Mouse (Mus musculus): ENCODE data around the gene Bmp6.

The Bmp6 gene

DNA sequence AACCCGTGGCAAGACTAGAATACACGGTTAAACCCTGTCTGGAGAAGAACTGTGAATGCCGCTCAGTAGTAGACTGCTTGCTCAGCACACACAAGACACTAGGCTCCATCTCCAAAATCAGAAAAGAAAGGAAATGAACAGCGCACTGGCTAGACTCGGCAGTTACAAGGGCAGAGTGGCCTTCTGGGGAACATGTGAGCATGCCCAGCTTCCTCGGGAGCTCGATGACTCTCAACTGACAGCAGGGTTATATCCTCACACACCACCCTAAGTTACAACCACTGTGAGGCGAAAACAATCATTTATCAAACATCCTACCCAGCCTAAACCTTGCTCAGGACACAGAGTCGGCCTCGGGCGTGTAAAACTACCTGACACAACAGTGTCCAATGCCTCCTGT, 175.4 kb downstream of the Bmp6 start:
- DNase-seq = no peak

DNA sequence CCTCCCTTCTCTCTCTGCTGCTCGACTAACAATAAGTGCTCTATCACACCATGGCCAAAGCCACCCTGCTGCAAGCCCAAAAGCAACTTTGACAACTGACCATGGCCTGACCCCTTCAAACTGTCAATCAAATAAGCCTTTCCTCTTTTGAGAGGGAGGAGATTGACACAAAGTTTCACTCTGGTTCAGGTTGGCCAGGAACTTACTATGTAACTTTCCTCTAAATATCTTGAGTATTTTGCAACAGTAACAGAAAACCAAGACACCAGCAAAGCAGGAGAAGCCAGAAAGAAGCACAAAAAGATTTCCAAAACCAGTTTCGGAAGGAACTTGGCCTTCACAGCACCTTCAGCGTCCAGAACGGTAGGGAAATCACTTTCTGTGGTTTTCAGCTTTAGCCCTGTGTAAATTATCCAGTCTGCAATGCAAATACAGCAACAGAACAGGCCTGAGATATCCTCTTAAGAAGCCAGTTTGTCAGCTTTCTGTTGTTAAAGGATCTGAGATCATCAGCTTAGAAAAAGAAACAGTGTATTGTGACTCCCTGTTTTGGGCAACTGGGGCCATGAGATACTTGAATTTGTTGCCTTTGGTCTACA, 177.2 kb downstream of the Bmp6 start:
- no peak for DNase-seq

DNA sequence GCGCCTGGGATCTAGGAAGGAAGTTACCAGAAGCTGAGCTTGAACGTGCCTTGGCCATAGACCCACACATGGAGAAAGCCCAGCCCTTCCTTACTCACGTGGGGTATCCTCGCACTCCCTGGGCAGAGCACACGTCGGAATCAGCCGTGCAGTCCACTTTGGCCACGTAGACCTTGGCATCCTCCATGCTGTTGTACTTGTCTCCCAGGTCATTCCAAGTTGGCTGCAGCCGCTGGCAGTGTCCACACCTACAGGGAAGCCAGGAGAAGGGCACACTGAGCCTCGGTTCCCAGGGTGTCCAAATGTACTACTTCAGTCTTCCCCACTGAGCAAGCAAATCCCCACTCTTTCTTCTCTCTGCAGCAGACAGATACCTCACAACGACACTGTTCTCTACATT, 178.3 kb downstream of the Bmp6 start:
- DNase-seq = no peak

DNA sequence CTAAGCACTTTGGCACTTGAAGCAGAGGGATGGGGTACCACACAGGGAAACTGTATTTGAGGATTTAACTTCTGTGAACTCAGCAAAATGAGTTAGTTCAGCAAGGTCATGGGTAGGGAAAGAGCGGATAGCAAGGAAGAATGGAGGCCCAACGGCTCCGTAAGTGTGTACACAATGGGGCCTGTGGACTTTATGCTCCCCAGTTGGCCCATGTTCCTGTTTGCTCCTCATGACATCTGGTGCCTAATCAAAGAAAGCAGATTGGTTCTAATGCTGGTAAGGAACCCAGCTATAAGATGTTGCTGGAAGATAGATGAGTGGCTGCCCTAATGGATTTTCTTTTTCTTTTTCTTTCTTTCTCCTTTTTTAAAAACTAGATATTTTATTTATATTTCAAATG, 180.4 kb downstream of the Bmp6 start:
- DNase-seq = no peak

DNA sequence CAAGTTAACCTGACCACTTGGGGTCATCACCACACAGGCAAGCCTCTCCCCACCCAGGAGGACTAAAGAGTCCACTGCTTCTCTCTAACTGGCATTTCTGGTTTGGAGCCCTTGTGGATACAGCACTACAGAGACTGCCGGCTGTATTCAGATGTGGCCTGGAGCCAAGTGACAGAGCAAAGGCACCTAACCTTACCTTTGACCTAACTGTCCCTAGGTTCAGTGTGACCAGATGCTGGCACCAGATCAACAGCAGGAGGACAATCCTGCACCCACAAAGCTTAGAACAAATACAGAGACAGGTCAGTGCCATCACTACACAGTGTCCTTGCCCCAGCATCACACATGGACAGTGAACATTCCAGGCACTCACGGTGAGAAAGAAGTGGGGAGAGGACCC, 181.2 kb downstream of the Bmp6 start:
- no peak for DNase-seq

DNA sequence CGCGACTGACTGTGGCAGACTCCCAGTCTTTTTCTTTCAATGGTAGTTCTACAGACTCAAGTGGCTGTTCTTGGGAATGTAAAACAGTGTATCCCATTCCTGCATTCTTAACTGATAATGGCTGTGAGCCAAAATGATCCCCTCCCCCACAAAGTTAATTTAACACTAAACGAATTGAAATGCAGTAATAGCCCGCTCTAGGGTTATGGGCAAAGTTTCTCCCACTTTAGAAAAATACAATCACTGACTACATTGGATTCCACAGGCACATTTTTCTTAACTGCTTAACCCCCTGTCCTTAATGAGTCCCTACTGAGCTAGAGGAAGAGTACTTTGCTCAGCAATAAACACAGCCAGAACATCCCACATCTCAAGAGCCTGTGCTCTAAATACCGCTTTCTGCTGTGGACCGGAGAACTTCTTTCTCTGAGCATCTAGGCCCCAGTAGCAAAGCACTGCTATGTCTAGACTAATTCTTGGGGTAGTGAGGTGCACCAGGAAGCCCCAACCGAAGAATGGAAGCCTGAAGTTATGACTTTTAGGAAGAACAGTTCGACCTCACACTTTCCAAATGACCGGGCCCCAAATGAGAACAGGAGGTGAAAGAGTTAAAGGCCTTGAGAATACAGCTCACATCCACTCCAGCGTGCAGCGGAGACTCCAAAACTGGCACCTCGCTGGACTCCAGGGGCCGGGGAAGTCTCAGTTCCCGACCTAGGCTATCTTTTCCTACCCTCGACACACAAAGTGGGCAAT, 182.3 kb downstream of the Bmp6 start:
- no peak for DNase-seq

DNA sequence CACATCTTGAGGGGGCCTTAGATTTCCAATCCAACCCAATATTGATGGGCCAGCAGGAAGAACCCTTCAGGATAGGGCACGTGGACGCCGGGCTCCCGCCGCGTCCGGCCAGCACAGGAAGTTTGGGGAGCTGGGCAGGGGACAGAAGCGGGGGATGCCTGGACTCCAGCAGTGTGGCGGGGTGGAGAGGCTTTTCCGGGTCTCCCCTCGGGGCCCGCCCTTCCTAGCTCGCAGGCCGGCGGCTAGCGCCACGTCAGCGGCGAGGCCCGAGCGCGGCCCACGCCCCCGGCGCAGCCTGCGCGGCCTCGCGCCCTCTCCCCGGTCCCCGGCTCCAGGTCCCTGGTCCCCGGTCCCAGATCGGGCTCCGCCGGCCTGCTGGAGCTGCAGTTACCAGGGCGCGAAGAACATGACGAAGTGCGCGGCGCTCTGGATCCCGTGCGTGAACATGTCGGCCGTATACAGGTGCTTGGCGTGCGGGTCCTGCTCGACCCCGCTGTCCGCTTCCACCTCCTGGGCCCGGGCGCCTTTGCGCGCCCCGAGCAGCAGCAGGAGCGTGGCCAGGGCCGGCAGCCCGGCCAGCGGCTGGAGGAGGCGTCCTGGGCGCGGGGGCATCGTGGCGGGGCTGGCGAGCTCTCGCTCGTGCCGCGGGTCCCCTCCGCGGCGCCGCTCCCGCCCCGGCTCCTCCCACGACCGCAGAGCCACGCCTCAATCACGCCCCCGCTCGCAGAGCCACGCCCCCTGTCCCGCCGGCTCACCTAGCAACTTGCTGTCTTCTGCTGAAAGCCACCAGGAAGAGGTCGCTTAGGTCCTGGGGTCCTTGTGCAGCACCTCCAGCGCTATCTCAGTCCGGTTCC, 183.1 kb downstream of the Bmp6 start:
- DNase-seq = peak; percentile 94 to 97

DNA sequence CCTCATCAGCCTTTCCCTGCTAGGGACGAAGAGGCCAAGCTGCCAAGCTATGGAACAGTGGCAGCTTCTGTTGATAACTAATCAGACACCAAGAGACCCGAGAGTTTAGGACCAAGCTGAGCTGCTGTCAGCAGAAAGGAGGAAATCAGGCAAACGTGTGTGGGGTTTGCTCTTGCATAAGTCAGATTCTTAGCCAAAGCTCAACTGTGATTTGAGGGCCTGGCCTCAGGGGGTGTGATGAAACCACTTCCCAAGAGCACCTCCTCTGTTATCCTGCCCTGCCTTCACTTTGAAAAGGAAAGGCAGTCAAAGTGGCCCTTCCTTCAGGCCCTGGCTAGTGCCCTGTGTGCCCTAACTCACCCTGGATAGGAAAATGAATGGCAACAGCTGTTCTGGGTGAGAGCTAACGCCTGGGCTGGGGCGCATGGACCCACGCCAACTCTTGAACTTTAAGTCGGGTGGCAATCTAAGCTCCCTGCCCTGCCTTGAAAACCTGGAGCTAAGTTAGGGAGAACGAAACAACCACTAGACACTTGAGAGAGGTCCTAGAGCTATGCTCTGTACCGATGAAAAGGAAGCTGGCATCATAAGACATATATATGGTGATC, 183.9 kb downstream of the Bmp6 start, which contains the start of gene Txndc5:
Gene Txndc5 (minus strand): TSS at position 138 of the 608 bp plus-strand sequence.
- DNase-seq = no peak

DNA sequence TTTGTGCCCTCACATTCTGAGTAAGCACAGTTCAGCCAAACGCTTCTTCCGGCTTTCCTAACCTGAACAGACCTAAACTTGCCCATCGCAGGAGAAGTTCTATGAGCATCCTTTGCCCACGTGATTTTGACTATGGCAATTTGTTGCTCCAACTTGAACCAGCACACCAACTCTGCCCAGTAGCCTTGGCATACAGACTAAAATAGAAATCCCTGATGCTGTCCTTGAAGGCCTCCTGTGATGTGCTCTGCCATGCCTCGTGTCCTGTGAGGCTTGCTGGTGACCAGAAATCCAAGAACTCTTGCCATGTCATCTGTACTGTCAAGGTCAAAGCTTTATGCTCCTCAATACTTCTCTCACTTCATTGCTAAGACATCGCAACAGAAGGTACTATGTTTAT, 184.7 kb downstream of the Bmp6 start:
- no peak for DNase-seq

DNA sequence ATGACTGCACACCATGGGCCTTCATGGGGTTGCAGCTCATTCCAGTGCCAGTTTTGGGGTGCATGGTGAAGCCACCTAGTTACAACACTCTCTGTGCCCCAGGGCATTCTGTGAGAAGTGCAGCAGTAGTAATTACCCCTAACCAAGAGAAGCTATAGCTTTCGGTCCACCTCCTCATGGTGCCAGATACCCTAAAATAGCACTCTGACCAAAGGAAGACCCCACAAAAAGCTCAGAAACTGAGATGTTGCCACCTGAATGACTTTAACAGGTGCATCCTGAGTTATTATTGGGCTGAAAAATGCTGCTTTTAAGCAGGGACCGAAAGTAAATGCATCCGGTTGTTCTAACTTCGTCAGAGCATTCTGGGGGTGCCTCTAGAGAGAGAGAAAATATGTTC, 186.6 kb downstream of the Bmp6 start:
- DNase-seq = no peak

DNA sequence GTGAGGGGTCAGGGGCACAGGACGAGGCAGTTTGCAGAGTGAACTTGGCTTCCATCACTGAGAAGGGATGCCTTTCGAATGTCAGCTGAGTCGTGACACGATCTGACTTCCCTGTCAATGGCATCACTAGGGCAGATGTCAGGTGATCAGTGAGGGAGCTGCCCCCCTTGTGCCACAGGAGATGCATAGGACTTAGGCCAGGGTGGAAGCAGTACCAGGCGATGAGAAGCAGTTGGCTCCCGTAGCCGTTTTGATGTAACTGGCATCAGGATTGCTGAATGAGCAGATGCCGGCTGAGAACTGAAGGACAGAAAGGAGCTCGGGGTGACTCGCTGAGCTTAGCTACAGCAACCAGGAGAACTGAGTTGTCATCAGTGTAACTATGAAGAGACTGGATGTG, 188.6 kb downstream of the Bmp6 start:
- no peak for DNase-seq

DNA sequence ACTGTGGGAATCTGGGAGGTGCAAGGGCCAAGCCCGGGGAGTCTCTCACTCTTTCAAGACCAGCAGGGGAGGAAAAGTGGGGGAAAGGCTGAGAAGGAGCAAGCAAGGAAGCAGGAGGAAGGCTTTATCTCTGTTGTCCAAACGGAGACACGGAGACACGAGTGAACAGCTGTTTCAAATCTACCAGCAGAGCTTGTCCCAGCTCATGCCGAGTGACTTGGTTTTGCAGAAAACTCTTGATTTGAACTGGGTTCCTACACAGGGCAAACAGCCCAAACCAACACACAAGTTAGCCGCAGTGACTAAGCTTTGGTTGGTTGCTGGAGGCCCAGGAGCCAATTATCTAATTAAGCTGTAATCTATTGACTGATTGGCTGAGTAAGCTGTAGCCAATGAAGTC, 189.1 kb downstream of the Bmp6 start:
- DNase-seq = no peak

DNA sequence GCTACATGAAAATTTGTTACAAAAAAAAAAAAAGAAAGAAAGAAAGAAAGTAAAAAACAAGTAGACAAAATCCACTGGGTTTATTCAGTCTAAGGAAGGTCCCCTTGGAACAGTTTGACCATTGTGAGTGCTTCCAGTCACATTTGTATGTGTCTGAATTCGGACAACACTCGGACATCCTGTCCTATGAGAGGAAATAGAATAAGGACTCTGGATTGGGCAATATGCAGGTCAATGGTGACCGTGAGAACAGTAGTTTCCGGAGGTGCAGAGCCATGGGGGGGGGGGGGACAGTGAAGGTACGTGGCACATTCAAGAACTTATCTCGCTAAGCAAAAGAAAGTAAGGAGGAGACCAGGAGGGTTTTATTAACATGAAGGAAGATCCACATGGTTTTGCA, 189.8 kb downstream of the Bmp6 start:
- no peak for DNase-seq

DNA sequence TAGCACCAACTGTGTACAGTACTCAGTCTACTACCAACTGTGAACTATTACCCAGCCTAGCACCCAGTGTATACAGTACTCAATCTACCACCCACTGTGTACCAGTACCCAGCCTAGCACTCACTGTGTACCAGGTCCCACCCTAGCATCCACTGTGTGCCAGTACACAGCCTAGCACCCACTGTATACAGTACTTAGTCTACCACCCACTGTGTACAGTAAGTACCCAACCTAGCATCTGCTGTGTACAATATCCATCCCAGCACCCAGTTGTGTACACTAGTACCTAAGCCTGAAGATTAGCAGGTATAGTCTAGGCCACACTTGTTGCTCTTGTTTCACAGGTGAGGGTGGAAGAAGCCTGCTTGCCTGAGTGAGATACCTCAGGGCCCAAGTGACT, 192.6 kb downstream of the Bmp6 start:
- DNase-seq = no peak

DNA sequence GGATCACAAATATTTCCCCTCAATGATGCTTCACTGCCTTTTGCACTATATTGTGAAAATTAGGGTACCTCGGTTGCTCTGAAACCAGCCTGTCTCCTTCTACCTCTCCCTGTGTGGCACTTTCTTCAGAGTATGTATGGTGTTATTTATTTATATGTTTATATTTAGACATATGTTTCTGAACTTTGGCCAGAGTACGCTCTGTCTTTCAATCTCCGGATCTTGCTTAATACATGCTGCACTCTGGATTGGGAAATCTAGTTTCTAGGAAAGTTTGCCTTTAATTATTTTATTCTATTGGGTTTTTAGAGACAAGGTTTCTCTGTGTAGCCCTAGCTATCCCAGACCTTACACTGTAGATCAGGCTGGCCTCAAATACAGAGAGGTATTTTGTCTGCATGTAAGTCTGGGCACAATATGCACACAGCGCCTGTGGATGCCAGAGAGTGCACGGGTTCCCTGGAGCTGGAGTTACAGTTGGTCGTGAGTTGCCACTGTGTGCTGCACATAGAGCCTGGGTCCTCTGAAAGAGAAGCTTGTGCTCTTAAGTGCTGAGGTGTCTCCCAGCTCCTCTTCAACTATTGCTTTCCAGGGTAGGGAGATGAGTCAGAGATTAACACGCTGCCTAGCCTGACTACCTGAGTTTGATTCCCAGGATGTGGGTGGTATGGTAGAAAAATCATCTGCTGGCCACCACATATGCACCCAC, 194.4 kb downstream of the Bmp6 start:
- DNase-seq = no peak

DNA sequence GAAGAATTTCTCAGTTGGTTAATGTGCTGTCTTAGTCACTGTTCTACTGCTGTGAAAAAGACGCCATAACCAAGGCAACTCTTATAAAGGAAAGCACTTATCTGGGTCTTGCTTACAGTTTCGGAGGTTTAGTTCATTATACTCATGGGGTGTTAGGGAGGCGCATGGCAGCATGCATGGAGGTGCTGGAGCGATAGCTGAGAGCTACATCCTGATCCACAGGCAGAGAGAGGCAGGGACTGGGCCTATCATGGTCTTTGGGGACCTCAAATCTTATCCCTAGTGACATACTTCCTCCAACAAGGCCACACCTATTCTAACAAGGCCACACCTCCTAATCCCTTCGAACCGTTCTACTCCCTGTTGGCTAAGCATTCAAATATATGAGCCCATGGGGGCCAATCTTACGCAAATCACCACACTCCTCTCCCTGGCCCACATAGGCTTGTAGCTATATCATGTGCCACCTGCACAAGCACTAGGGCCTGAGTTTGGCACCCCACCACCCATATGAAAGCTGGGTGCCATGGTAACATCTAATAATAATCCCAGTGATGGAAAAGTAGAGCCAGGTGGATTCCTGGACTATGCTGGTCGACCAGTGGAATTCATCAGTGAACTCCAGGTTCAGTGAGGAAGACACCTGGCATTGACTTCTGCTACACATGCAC, 198.7 kb downstream of the Bmp6 start:
- no peak for DNase-seq

DNA sequence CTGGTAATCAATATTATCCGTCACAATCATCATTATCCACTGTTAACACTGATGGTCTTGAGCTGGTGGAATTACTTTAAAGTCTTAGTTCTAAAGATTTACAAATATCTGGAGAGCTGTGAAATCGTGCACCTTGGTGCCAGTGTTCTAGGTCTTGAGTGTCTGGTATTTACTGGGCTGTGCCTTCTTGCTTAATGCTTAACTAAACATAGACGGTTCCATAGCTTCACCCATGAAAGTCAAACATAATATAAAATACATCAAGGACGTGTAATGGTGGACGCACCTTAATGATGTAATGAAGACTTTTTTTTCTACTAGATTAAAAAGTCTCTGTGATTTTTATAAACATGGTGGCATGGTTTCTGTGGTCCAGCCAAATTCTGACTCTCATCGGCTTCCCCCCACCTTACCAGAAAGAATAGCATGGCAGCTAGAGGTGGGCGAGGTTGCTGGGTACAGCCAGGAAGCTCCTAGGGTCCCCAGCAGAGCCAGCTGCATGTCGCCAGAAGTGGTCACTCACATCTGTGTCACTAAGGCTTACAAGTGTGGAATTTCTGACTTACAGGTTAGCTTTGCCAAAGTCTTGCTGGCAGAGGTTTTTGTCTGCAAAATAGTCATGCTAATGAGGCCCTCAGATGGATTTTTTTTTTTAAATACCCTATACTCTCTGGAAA, 200.0 kb downstream of the Bmp6 start:
- no peak for DNase-seq

DNA sequence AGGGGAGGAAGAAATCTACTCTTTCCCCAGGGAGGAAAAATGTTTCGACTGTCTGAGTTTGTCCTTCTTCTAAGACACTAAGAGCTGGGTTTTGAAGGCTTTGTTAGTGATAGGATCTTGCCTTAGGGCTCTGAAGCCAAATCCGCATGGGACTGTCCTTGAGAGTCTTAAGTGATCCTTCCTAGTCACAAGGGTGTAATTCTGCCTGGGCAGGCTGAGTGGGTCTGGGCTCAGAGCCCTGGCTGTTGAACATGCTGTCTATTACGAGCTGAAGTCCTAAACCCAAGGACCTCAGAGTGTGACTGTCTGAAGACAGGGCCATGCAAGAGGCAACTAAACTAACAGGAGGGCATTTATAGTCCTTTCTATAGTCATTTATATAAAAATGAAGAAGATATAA, 200.6 kb downstream of the Bmp6 start:
- no peak for DNase-seq

DNA sequence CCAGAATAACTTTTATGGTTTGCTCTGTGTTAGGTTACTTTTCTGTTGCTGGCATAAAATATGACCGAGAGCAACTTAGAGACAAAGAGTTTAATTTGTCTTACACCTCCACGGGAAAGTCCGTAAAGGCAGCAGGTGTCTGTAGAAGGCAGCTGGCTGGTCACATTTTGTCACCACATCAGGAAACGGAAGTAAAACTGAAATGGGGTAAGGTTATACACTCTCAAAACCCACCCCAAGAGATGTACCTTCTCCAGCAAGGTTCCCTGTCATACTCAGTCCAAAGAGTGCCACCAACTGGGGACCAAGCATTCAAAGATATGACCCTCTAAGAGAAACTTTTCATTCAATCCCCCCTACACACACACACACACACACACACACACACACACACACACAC, 201.8 kb downstream of the Bmp6 start:
- DNase-seq = no peak

DNA sequence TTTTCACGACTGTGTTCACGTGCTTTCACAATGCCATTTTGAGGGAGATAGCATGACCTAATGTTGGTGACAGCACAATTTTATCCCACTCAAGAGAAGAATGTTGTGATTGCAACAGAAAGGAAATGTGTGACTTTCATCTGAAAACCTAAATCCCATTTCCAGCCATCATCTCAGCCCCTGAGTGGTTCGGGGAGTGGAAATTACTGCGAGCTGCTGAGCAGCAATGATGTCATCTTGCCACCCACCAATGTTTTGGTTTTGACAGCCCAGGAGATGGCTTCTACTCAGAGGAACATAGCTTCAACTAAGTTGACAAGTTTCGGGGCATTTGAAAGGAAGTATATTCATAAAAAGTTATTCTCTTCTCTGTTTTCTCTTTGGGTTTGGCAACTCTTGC, 202.8 kb downstream of the Bmp6 start:
- DNase-seq = no peak

DNA sequence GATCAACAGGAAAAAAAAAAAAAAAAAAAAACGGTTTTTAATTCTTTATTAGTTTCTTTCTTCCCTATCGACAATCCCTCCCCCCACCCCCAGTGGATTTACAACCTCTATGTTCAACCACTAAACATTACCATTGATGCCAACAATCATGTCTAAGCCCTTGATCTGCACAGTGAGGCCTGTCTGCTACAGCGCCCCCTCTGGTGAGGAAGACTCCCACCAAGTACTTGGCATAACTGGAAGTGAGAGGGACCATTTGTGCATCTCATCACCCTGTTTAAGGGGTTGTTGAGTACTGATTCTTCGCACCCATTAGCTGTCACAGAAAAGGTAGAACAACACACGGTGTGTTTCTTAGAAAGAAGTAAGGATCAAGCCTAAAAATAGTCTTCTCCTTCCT, 203.8 kb downstream of the Bmp6 start:
- no peak for DNase-seq

All from thymus, postnatal 36 days (tissue).